Mouse (Mus musculus) C2C12 (cell line): ENCODE measurements at regions not wholly inside any gene's neighbourhood (a gene's known extent, or its start where the extent isn't known, plus 50 kb on each side); places are given as distances from the start of the nearest gene placed in this dataset.

ENCODE experiments used
- CEBPB ChIP-seq: IDR thresholded peaks from one replicate; pipeline ENCODE4 v1.6.1; 2011; ENCODE audit warnings: low read depth, mild to moderate bottlenecking, control low read depth, moderate library complexity
- CTCF ChIP-seq: IDR thresholded peaks from one replicate; pipeline ENCODE4 v1.5.1; 2011; ENCODE audit not compliant: control insufficient read depth, insufficient read depth, insufficient read length
- FOSL1 ChIP-seq: IDR thresholded peaks from one replicate; pipeline ENCODE4 v1.8.0; 2011; ENCODE audit warnings: mild to moderate bottlenecking, low read length; ENCODE audit not compliant: poor library complexity, insufficient read depth, severe bottlenecking
- MAX ChIP-seq: IDR thresholded peaks from one replicate; pipeline ENCODE4 v1.6.1; 2011; ENCODE audit warnings: mild to moderate bottlenecking, control low read depth
- MYOD1 ChIP-seq: IDR thresholded peaks from one replicate; pipeline ENCODE4 v1.6.1; 2011; ENCODE audit warnings: low read depth; ENCODE audit not compliant: control insufficient read depth, insufficient read length
- MYOG ChIP-seq: IDR thresholded peaks from one replicate; pipeline ENCODE4 v1.6.1; 2011; ENCODE audit not compliant: control insufficient read depth, insufficient read length; ENCODE audit errors: extremely low read depth
- USF1 ChIP-seq: IDR thresholded peaks from one replicate; pipeline ENCODE4 v1.6.1; 2011; ENCODE audit warnings: low read depth, mild to moderate bottlenecking, control low read depth, moderate library complexity

DNA sequence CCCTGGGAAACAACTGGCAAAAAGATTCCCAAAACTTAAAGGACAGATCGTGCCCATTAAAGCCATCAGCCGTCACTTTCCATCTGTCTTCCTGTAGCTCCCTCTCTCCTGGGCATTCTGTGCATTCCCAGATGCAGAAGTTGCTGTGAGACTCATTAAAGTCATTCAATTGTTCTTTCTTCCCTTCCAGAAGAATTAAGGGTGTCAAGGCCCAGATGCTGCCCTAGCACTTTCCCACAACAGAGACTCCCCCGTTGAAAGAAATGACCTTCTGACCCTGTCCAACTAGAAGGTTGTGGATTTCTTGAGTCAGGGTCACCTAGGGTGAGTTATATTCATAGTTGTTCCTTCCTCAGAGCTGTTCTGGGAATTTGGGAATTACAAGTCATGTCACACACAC is 121.7 kb upstream of the Itgb1 start:
- TF ChIP-seq CTCF: no peak
- no peak for TF ChIP-seq MYOD1
- TF ChIP-seq CEBPB: no peak
- TF ChIP-seq USF1: no peak
- no peak for TF ChIP-seq MYOG
- TF ChIP-seq MAX: no peak
- no peak for TF ChIP-seq FOSL1
